Mouse (Mus musculus): ENCODE measurements around the gene Plekhf1. TPM values are rescaled to one million over a fixed set of nuclear protein-coding genes. Genes with fewer than 3 reads are reported as not detected.
A peak's percentile ranks its signal among the peaks of the same experiment; 100 is the strongest.

Plekhf1 gene
- total RNA-seq (2022) = 1 to 10 TPM; 1.2 to 1.9 (median 1.7) TPM

DNA sequence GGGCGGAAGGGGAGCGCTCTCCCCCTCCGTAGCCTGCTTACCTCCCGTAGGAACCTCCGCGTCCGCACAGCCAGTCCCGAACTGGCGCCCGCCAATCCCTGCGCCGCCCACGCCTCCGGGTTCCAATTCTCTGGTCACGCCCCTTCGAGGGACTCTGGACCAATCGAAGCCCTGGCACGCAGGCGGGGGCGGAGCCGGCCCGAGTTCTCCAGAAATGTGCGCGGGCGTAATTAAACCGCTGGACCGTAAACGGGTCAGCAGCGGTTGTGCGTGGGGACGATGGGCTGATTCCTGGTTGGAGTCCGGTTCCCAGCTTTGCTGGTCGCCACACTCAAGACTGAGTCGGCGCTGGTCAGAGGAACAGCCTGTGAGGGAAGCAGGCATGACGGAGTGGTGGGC is at the start of gene Plekhf1:
Plekhf1 (minus strand) TSS at position 117 of the 399 bp plus-strand sequence.
- peak; percentile 88 for DNase-seq

DNA sequence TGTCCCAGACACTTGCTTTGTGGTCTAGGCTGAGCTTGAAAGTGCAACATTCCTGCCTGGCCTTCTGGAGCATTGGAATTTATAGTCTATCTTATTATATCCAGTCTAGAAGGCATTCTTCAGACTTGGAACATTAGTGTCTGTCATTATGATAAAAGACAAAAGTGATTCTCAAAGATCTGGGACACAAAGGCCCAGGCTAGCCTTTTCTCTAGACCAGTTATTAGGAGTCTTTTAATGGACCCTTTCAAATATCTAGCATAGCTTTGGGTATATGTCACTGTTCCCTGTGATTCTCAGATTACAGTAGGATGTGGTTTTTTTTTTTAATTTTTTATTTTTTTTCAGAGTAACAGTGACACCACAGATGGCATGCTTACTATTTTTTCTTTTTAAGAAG is 44.7 kb upstream of the Plekhf1 start:
- no peak for DNase-seq

- no peak for DNase-seq
Measured at GRCm38 (mm10) chr7:38271859-38272258, 44.0 kb upstream of the Plekhf1 start.

DNA sequence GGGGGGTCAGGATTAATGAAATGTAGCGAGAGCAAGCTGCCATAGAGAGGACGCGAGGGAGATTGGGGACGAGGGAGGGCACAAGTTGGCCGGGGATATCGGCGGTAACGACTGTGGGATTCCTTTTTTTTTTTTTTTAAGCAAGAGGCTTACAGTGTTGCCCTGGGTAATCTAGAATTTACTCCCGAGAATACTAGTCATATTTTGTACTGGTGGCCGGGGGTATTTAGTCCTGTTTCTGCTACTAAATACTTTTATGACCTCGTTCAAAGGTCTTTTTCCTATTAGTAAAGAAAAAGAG is 43.6 kb upstream of the Plekhf1 start:
- no peak for DNase-seq

DNA sequence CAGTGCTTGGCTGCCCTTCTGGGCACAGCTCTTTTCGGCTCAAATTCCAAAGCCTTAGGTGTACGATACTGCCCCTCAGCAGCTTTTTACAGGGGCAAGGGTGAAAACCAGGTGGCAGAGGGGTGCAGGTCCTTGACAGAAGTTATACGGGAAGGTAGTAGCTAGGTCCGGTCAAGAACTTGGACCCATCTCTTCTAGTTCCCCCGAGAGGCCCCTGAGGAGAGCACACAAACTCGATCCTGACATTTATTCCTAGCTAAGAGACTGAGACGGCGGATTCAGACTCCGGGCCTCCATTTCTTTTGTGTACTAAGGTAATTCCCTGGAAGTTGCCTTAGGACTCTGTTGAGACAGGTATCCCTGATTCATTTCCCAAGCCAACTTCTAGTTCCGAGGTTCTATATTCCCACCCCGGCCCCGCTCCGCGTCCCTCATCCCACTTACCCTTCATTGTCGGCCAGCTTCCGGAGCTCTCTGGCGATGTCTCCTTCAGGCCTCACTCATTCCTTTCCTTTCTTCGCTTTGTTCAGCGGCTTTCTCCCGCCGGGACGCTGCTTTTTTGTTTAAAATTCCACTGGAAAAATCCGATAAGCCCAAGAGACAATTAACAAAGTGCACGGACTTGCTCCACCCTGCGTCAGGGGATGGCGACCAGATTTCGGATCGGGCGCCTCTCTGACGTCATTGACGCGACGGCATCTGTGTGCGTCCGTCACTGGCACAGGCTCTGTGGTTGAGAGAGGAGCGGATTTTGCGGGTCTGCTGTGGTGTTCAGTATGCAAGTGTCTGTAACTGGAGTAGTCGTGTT is 43.1 kb upstream of the Plekhf1 start, which contains the start of gene Pop4:
Pop4 (minus strand) TSS at position 721 of the 808 bp plus-strand sequence.
- peak; percentile 88 for DNase-seq

DNA sequence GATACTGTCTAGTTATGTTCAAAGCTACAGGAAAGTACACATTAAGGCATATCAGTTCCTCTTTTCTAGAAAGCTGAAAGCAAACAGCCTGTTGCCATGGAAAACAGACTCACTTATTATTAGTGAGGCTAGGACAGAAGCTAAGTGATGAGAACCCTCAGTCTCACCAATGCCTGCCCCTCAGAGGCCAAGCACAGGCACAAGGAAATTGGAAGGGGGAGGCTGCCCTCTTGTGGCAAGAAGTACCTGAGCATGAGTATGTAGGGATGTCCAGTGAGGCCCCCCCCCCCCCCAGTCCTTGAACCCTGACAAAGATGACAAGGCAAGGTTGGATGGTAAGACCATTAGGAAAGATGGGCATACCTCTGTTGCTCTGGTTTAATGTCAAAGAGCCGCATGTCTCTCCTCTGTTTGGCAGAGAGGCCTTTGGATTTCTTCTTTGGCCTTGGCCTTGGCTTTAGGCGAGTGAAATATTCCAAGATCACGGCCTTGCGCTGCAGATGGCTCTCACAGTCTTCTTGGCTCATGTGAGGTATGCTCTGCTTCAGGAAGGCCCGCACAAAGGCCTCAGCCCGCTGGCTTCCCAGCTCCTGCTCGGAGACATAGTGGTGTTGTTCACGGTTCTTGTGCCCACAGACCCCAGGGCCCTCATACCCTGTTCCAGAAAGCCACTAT is 39.3 kb upstream of the Plekhf1 start:
- peak; percentile 82 for DNase-seq

DNA sequence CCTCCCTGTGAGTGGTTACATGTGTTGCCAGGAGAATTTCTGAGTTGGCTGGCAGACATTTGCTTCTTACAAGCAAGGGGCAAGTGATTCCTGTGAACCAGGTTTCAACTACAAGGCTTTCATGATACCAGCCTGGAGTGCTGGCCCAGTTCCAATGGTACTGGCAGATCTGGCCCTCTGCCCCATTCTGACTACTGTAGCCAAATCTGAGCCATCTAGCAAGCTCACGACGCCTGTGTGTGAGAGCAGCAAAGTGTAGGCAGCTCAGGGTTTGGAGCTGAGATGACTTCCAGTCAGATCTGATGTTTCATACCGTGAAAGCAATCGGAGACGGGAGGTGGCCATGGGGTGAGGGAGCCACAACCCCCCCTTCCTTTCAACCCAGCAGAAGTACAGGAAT is 34.6 kb upstream of the Plekhf1 start:
- peak; percentile 55 for DNase-seq

DNA sequence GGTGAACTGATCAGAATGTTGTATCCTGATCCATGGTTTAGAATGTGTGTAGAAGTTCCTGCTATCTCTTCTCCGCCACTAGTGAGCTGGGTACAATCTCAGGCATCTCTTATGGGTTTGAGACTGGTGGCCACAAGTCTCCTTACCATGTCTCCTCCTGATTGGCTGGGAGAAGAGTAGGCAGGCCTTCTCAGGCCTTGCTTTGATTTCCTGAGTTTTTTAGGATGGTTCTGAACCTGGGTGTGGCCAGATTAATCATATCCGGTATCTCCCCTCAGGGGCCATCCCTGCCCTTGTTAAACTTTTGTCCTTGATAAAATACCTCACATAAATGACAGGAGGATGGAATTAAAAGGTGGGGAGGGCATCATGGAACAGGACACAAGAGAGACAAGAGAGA is 31.8 kb upstream of the Plekhf1 start:
- no peak for DNase-seq

GRCm38 (mm10) chr7:38253441-38253840 is 25.6 kb upstream of the Plekhf1 start:
- no peak for DNase-seq

DNA sequence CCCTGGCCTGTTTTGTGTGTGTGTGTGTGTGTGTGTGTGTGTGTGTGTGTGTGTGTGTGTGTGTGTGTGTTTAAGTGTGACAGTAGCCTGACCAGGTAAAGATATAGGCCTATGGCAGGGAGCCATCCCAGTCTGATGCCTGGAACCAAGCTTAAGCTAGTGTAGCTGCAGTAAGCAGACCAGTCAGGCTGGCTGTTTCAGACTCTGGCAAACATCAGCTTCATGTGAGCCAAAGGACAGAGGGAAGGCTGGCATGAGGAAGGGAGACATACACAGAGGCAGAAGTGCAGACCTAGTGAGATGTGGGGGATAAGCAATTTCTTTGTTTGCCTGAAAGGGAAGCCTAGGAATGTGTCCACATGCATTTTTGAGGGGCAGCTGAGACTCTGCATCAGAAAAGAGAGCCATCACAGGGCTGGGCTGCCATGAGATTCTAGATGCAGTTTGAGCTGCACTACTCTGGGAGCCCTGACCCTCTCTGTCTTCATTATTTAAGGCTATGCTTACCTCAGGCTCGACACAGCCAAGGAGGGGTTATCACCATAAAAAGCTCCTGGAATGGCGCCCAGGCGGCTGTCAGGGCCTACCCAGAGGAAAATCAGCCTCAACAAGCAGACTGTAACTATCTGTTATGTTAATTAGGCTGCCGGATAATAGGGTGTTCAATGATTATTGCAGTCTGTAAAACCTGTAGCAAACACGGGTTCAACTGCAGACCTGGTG is 23.8 kb upstream of the Plekhf1 start:
- DNase-seq = no peak

DNA sequence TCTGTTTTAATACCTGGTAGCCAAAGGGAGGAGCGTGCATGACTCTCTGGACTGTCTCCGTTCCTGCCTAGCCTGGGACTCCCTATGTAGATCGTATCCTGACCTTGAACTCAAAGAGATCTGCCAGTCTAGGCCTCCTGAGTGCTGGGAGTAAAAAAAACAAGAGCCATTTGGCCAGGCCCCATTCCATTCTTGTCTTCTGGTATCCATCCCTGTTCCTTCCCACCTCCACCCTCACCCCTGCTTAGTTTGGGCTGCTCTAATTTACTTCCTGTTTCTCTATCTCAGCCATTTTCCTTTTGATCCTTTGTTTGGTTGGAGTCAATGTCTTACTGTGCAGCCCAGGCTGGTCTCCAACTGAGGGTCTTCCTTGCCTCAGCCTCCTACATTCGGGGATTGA is 14.6 kb upstream of the Plekhf1 start:
- no peak for DNase-seq

- DNase-seq = no peak
Measured at GRCm38 (mm10) chr7:38237140-38237539, 9.3 kb upstream of the Plekhf1 start.

DNA sequence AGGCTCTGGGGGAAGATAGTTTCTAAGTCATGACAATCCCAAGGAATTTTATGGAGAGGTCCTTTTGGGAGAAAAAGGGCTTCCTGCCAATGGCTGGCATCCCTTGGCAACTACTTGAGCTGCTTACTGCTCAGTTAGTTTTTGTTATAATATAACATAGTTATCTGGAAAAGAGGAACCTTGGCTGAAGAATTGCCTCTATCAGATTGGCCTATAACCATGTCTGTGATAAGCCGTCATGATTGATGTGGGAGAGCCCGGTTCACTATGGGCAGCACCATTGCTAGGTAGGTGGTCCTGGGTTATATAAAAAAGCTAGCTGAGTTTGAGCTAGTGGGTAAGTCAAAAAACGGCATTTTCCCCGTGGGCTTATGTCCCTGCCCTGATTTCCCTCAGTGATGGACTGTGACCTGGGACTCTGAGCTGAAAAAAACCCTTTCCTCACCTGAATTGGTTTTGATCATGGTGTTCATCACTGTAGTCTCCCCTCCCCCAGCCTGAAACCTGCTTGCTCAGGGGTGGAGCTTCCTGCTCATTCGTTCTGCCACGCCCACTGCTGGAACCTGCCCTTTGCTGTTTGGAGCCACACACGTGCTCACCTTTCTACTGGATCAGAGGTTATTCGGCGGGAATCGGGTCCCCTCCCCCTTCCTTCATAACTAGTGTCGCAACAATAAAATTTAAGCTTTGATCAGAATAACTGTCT is 8.7 kb upstream of the Plekhf1 start:
- no peak for DNase-seq

DNA sequence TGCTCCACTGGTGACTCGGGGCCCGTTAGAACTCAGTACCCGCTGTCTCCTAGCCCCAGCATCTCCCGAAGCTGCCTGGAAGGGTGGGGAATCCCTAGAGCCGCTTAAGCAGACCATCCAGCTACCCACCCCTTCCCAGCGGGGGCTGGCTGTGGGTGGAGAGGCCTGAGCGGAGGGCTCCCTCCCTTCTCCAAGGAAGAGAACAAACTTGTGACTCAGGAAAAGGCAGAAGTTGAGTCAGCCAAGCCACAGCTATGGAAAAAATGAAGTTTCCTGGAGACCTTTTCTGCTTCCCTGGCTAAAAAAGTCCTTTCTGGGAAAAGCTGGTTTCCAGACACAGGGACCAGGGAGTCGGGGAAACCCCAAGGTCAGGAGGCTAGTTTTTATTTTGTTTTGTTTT is 2.5 kb upstream of the Plekhf1 start:
- no peak for DNase-seq

GRCm38 (mm10) chr7:38228329-38228728 is 513 bp upstream of the Plekhf1 start:
- no peak for DNase-seq

DNA sequence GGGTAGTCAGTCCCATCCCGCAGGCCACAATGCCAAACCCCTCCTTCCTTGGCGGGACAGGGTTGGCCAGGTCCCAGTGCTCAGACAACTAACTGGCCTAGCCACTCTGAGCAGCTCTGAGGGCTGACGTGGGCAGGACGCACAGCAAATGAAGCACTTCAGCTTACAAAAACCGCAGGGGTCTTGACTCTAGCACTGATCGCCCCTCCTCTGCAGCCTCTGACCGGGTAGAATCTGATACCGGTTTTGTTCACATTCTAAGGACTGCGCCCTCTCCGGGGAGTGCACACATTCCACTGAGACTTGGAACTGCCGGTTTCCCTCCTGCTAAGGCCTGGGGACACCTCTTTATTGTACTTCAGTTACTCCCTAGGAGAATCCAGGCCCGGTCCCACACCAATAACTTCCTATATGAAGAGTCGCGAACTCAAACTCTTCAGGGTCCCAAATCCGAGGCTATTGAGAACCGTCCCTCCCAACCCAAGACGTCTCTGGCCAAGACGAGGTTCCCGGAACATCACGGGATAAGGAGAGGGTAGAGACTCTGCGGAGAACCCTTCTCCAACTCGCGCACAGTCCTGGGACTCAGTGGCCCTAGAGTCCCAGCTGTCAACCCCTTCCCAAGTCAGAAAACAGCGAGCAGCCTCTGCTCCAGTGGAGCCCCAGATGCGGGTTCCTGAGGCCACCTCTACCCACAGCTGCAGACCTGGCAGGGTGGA is 476 bp downstream of the Plekhf1 start:
- DNase-seq = peak; percentile 53

- DNase-seq = no peak
Measured at GRCm38 (mm10) chr7:38226226-38226625, 1.6 kb downstream of the Plekhf1 start.

GRCm38 (mm10) chr7:38224577-38225369 is 3.0 kb downstream of the Plekhf1 start:
- peak; percentile 47 for DNase-seq

GRCm38 (mm10) chr7:38220866-38221265 is 7.0 kb downstream of the Plekhf1 start:
- no peak for DNase-seq

DNA sequence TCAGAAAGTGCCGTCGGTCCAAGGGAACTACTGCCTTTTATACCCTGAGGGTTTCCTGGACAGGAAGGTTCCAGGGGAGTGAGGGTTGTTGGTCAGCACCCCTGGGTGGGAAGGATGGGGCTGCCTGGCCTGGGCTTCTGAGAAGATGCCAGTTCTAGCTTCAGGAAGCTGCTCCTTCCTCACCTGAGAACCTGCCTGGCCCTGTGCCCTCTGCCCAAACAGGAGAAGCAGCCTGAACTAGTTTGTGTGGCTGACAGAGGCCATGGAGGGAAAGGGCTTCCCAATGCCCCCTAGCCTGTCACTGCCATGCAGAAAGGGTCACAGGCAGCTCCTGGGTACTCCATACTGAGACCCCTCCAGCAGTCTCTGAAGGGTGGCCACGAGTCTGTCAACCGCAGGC is 8.3 kb downstream of the Plekhf1 start:
- DNase-seq = no peak
